Mouse (Mus musculus) lung, adult 2 months (tissue): ENCODE results near the gene Rbfox2.

ENCODE experiments used
- CTCF ChIP-seq: fragments of 200-500 bp; IDR thresholded peaks from 2 replicates; pipeline ENCODE4 v1.5.1; 2011; ENCODE audit warnings: mild to moderate bottlenecking, low read length, control low read depth; ENCODE audit not compliant: insufficient read depth
- POLR2A ChIP-seq: fragments of 200-500 bp; IDR thresholded peaks from 2 replicates; pipeline ENCODE4 v1.6.1; 2011; ENCODE audit warnings: low read depth, mild to moderate bottlenecking, control low read depth, low read length, borderline replicate concordance; ENCODE audit errors: extremely low read depth

GRCm38 (mm10) chr15:77331444-77331843 is 24.6 kb upstream of the Rbfox2 start:
- TF ChIP-seq POLR2A: no peak
- no peak for TF ChIP-seq CTCF
